Mouse (Mus musculus): ENCODE measurements around the gene Dazl.
"Not testable (repeated sequence)": the region's sequence is repeated elsewhere in the genome, so short reads cannot be mapped to it uniquely, and the experiment has no call there.

The Dazl gene

DNA sequence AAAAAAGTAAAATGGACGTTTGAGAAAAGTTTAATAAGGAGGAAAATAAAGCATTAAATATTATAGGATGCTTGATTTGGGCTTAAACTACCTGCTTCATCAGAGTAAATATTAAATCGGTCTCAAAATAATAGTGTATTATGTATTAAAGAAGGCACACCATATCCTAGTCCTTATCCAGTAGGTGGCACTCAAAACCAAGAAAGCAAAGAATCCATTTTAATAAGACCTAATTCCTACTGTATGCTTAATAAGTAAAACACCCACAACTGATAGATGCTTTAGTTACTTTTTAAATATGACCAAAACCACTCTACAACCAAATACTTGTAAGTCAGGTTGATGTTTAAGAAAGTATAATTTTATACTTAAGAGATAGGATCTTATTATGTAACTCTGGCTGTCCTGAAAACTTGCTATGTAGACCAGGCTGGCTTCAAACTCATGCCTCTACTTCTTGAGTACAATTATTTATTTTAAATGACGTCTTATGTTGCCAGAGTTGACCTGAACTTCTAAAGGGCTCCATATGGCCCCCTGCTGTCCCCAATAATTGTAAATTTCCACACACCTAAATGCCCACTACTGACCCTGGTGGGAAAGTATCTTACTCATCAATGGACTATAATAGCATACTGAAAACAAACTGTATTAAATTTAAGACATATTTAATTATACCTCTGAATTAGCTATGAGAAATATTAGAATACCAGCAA is 1.8 kb downstream of the Dazl start:
- no peak for DNase-seq (ENCODE audit: low read depth, low spot score)

DNA sequence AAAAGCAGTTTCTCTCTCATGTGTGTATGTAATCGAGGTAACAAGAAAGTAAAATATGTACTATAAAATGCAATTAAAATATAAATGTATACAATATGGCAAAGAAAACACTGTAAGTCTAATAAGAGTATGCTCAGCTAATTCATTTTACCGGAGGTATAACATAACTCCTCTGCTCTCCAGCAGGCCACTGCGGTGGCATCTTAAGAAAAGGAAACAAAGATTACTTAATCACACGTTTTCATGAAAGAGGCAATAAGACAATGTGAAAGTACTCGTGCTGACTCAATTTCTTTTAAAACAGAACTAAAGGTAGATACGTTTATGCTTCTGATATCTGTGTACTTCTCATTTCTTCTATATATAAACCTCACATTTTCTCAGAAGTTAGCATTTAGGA is 8.6 kb downstream of the Dazl start:
- DNase-seq (ENCODE audit: low read depth, low spot score): no peak

DNA sequence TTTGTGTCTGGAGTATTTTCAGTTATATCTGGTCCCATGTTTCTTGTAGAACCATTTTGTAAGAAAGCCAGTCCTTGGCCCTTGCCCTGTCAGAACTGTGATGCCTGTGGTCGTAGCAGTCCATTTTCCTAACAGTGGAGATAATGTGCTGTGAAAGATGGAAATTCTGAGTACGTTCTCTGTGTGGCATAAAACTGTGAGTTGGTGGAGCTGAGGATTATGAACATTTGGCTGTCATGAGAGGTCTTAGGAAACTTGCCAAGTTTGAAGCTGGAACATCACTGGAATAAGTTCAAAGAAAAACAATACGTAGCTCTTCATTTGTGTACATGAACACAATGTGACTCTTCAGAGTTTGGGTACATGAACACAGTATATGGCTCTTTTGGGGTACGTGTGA is 31.8 kb downstream of the Dazl start:
- not testable (repeated sequence) for DNase-seq (ENCODE audit: low read depth, low spot score)

DNA sequence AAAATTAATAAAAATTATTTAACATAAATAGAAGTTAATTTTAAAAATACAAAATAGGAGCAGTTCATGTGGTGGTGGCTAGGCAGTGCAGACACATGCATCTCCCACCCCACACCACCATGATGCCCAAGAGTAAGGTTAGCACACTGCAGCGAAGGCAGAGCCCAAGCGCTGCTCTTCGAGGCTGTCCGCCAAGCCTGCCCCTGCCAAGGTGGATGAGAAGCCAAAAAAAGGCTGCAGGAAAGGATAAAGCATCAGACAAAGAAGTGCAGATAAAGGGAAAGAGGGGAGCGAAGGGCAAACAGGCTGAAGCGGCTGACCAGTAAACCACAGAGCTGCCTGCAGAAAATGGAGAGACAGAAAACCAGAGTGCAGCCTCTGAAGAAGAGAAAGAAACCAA is 32.6 kb downstream of the Dazl start:
- DNase-seq (ENCODE audit: low read depth, low spot score): no peak

DNA sequence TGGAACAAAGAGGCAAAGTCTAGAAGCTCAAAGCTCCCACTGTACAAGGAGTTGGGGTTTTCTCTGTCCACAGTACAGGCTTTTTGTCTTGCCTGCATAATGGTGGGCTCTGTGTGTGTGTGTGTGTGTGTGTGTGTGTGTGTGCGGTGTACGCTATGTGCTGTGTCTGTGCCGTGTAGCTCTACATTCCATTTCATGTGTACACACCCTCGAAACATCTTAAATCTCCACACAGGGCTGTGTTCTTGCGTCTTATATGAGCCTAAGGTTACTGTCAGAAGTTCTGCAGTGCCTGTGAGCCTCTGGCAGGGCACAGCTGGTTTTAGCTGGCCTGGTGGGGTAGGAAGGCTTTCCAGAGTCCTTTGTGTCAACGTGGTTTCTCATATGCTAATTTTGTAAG is 46.8 kb downstream of the Dazl start:
- DNase-seq (ENCODE audit: low read depth, low spot score): no peak

DNA sequence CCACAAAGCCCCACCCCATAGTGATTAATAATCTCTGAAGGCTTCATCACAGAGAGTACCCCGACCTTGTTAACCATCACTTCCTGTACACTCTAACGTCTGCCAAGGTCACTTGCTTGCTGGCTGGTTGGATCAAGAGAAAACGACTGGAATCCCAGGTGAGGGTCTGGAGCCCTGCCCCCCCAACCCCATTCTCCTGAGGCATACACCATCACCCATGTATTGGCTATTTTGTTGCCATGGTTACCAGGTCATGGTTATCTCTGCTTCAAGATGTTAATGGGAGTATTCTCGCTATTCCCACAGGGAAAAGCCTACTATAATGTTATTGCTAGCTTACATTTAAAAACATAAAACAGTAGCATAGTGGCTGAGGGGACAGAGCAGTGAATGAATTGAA is 48.8 kb downstream of the Dazl start:
- no peak for DNase-seq (ENCODE audit: low read depth, low spot score)

DNA sequence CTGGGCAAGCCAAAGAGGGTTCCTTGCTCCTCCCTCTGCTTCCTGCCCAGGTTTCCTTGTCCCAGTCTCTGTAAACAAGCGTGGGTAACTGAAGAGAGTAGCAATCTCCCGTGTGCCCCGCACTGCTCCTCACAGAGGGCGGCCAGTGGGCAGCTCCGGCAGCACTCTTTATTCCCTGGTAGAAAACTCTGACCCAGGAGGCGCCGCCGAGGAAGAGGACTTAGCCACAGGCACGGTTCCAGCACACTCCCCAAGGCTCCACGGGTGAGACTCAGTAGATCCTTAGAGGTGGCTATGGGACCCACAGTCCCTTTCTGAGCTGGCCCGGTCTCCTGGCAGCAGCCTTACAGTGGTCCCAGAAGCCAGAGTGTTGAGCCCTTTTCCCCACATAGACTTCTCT is 50.1 kb downstream of the Dazl start:
- no peak for DNase-seq (ENCODE audit: low read depth, low spot score)

DNA sequence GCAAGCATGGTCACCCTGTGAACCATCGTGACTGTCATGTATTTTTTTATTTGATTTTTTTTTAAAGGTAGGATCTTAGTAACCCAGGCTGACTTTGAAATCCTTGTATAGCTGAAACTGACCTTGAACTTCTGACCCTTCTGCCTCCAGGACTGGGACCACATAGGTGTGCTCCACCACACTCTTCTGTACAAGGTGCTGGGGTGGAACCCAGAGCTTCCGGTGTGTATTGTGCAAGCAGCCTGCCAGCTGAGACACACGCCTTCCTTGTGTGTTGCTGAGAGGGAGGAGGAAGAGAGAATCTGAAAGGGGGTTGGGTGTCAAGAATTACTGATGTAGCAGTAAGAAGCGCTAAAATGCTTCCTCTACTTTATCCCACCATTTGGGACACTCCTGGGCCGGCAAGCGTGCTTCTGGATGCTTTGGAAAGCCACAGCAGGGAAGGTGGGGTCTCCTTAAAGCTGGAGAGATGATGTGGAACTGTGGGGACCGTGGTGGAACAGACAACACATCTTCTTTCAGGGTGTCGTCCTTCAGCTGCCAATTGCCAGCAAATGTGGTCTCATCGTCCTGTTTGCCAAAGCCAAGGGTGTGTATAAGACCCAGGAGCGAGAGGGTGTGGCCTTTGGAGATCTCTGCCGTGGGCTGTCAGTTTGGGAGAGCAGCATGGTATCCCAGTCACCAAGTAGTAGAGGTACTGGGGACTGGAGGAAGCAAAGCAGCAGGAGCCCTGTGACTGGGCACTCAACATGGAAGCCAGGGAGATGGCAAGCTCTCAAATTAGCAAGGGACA is 55.4 kb downstream of the Dazl start:
- DNase-seq (ENCODE audit: low read depth, low spot score): peak; percentile 48

DNA sequence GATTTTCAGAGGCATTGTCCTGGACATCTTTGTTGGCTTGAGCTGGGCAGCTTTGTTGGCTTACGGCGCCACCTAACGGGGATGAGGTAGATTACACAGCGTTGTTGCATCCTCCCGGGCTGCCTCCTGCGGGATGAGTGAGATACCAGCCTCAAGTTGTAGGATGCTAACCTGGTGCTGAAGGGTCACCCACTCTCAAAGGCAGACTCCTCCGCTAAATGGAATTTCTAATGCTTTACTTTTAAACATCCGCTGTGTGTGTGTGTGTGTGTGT is 56.1 kb downstream of the Dazl start:
- DNase-seq (ENCODE audit: low read depth, low spot score): peak; percentile 71

DNA sequence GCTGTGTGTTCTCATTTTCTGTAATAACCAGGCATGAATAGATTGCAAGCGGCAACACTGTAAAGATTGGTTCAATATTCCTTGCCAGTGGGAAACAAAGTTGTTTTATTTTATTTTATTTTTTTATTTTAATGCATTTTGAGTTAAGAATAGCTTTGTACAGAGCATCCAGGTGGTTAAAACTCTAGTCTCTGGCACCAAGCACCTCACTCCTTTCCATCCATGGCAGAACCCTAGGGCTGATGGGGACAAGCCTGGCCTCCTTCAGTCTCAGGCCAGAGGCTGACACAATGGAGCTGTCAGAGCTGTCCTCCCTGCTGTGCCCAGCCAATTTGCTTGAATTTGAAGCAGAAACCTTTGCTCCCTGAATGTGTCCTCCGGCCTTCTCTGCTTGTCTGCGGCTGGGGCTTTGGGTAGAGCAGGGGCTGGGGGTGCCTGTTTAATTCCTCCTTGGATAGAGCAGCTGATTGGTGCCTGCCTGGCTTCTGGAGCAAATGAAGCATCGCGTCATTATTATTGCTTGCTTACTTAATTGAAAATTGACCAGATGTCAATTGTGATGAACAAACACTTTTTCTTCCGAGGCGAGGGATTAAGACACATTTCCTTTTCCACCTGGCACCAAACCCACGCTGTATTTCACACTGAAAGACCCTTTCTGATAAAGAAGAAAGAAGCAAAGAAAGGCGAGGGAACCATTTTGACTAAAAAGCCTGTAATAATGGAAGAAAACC is 56.6 kb downstream of the Dazl start:
- no peak for DNase-seq (ENCODE audit: low read depth, low spot score)

DNA sequence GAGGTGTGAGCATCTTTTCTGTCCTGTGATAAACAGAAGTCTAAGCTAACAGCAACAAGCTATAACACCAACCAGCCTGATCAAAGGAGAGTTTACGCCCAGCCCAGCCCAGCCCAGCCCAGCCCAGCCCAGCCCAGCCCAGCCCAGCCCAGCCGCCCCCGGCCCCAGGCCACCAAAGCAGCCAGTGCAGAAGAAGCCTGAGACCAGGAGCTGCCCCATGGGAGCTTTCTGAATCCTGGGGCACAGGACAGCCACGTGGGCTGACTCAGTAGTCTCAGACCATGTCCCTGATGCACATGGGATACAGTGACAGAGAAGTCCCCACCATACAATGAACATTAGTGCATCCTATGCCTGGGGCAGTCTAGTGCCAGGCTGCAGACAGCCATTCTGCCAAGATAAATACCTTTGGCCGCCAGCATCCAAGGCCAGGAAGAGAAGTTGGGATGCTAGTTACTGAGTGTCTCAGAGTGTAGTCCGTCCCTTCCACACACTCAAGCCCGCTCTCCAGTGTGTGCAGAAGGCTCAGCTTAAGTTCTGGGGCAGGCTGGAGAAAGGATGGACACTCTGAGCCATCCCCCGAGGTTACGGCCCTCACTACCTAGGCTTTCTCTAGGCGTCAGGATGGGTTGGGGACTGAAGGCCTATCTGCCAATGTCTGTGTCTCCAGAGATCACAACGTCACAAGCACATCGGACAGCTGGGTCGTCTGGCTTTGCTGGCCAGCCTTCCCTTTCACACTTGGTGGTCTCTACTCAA is 57.3 kb downstream of the Dazl start:
- no peak for DNase-seq (ENCODE audit: low read depth, low spot score)

DNA sequence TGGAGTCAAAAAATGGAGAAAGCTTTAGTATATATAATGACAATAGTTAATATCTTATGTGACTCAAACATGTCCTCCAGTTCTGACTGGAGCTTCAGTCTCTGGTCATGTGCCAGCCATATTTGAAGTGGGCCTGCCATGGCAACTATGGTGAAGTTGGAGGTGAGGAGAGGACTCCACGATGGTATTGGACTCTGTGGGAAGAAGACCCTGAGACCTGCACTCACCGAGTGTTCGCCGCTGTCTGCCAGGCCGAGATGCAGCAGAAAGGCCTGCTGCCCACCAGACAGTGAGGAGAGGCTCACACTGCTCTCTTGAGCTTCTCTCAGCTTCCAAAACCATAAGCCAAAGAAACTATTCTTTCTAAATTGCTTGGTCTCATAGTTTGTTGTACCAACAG is 59.5 kb downstream of the Dazl start:
- no peak for DNase-seq (ENCODE audit: low read depth, low spot score)

DNA sequence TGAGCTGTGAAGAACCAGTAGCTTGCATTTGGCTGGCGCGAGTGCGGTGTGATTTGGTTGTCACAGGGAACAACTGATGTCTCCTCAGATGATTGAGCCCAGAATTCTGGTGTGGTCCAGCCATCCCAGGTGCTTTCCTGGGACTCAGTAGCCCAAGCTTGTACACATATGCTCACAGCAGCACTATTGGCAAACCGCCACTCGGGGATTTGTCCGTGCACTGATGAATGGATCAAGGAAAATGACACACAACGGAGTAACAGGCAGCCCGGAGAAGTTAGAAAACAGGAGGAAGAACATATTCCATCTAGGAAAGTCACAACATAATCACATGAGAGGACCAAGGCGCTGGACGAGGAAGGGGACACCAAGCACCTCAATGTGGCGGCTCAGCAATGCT is 60.6 kb downstream of the Dazl start:
- DNase-seq (ENCODE audit: low read depth, low spot score): no peak

DNA sequence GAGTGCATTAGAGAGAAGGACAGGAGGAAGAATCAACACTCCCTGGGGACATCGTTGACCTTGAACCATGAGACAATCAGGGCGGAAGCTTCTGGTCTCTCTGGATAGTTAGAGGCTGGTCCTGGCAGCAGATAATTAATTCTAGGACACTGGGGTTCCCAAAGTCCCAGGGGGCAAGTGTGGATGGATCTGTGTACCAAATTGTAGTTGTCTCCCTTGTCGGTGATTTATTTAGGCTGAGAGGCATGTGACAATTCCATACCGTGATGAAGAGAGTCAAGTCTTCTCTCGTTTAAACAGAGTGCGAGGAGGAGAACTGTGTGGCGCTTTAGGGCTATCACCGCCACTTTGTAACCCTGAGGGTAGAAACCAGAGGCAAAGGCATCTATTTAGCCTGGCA is 62.2 kb downstream of the Dazl start:
- DNase-seq (ENCODE audit: low read depth, low spot score): no peak

DNA sequence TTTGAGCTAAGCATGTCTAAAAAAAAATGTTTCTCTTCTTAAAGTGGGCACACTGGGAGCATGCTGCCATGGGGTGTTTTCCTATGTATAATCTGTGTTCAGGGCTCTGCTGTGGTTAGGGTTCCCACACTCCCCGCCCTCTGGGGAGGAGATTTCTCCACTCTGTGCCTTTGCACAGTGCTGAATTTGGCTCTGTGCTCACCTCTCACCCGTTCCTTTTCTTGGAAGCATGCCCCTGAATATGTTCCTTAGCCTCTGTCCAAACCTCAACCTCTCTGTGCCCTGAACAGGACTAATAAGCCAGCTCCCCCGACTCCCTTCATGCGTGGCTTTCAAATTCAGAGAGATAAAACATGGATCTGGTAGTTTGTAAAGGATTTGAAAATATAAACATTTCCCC is 63.9 kb downstream of the Dazl start:
- DNase-seq (ENCODE audit: low read depth, low spot score): no peak
